Mouse (Mus musculus) MN1 (cell line): ENCODE results near the gene Fbxo11.
"Not testable (repeated sequence)": the region's sequence is repeated elsewhere in the genome, so short reads cannot be mapped to it uniquely, and the experiment has no call there.

Experiments used
- DNase-seq: peaks from one replicate; pipeline ENCODE4 v3.0.0-alpha.2; 2016; ENCODE audit warnings: low spot score

Fbxo11 gene

GRCm38 (mm10) chr17:88067202-88067901 lies 2.3 kb upstream of the Fbxo11 start:
- peak; percentile 10 for DNase-seq

GRCm38 (mm10) chr17:88066799-88067198 lies 1.7 kb upstream of the Fbxo11 start:
- no peak for DNase-seq

GRCm38 (mm10) chr17:88065801-88066646 lies 933 bp upstream of the Fbxo11 start:
- peak; percentile 88 for DNase-seq

- DNase-seq = peak; percentile 43
Observed at GRCm38 (mm10) chr17:88064347-88065030, 602 bp downstream of the Fbxo11 start.

- peak; percentile 40 for DNase-seq
Observed at GRCm38 (mm10) chr17:88063980-88064346, 1.1 kb downstream of the Fbxo11 start.

- DNase-seq = no peak
Observed at GRCm38 (mm10) chr17:88062860-88063580, 2.1 kb downstream of the Fbxo11 start.

GRCm38 (mm10) chr17:88061942-88062341 lies 3.1 kb downstream of the Fbxo11 start:
- DNase-seq = no peak

- DNase-seq = no peak
Observed at GRCm38 (mm10) chr17:88058280-88058679, 6.8 kb downstream of the Fbxo11 start.

- DNase-seq = no peak
Observed at GRCm38 (mm10) chr17:88057846-88058245, 7.2 kb downstream of the Fbxo11 start.

GRCm38 (mm10) chr17:88051679-88052078 lies 13.4 kb downstream of the Fbxo11 start:
- no peak for DNase-seq

GRCm38 (mm10) chr17:88050892-88051291 lies 14.2 kb downstream of the Fbxo11 start:
- no peak for DNase-seq

GRCm38 (mm10) chr17:88050318-88050717 lies 14.8 kb downstream of the Fbxo11 start:
- no peak for DNase-seq

- peak; percentile 49 for DNase-seq
Observed at GRCm38 (mm10) chr17:88042099-88043086, 22.7 kb downstream of the Fbxo11 start.

GRCm38 (mm10) chr17:88040810-88041209 lies 24.3 kb downstream of the Fbxo11 start:
- DNase-seq = no peak

GRCm38 (mm10) chr17:88034418-88034817 lies 30.7 kb downstream of the Fbxo11 start:
- no peak for DNase-seq

- DNase-seq = no peak
Observed at GRCm38 (mm10) chr17:88031755-88032154, 33.3 kb downstream of the Fbxo11 start.

GRCm38 (mm10) chr17:88029194-88029970 lies 35.7 kb downstream of the Fbxo11 start:
- no peak for DNase-seq

GRCm38 (mm10) chr17:88025227-88025626 lies 39.9 kb downstream of the Fbxo11 start:
- peak; percentile 49 for DNase-seq

GRCm38 (mm10) chr17:88023924-88024323 lies 41.2 kb downstream of the Fbxo11 start:
- DNase-seq = no peak

- DNase-seq = not testable (repeated sequence)
Observed at GRCm38 (mm10) chr17:88016027-88016426, 49.1 kb downstream of the Fbxo11 start.
